Mouse (Mus musculus) brain, adult 2 months (tissue): ENCODE results near the gene Inpp5k.
A peak's percentile ranks its signal among the peaks of the same experiment; 100 is the strongest.

ENCODE experiments used
- DNase-seq: peaks from one replicate; pipeline ENCODE4 v3.0.0; 2011; ENCODE audit warnings: low read depth, low spot score

The Inpp5k gene

GRCm38 (mm10) chr11:75653781-75654470, 23.1 kb downstream of the Inpp5k start:
- DNase-seq, result peak; percentile 76

GRCm38 (mm10) chr11:75654471-75655390, 23.9 kb downstream of the Inpp5k start:
- no peak for DNase-seq

- peak; percentile 70 for DNase-seq
Measured at GRCm38 (mm10) chr11:75655621-75656545, 25.1 kb downstream of the Inpp5k start.

GRCm38 (mm10) chr11:75656621-75657590, 26.1 kb downstream of the Inpp5k start:
- no peak for DNase-seq

GRCm38 (mm10) chr11:75657841-75658240, 27.1 kb downstream of the Inpp5k start:
- no peak for DNase-seq

- DNase-seq, result no peak
Measured at GRCm38 (mm10) chr11:75658311-75658710, 27.5 kb downstream of the Inpp5k start.

- peak; percentile 42 for DNase-seq
Measured at GRCm38 (mm10) chr11:75658996-75659750, 28.4 kb downstream of the Inpp5k start.

GRCm38 (mm10) chr11:75660081-75660590, 29.3 kb downstream of the Inpp5k start:
- DNase-seq, result no peak

- peak; percentile 57 for DNase-seq
Measured at GRCm38 (mm10) chr11:75660941-75661800, 30.4 kb downstream of the Inpp5k start.

GRCm38 (mm10) chr11:75662131-75662530, 31.3 kb downstream of the Inpp5k start:
- DNase-seq, result no peak

GRCm38 (mm10) chr11:75666296-75666695, 35.5 kb downstream of the Inpp5k start:
- DNase-seq, result no peak

GRCm38 (mm10) chr11:75668621-75669020, 37.8 kb downstream of the Inpp5k start:
- no peak for DNase-seq

GRCm38 (mm10) chr11:75669176-75669852, 38.5 kb downstream of the Inpp5k start:
- no peak for DNase-seq

GRCm38 (mm10) chr11:75669853-75670200, 39.0 kb downstream of the Inpp5k start:
- no peak for DNase-seq

- no peak for DNase-seq
Measured at GRCm38 (mm10) chr11:75671426-75672180, 40.8 kb downstream of the Inpp5k start.

- DNase-seq, result no peak
Measured at GRCm38 (mm10) chr11:75673411-75673810, 42.6 kb downstream of the Inpp5k start.

- DNase-seq, result no peak
Measured at GRCm38 (mm10) chr11:75674875-75675274, 44.1 kb downstream of the Inpp5k start.
